Mouse (Mus musculus) lung, postnatal 10 days (tissue): Measurements from ENCODE around the gene Serpinb5.
"Not testable (repeated sequence)": the region's sequence is repeated elsewhere in the genome, so short reads cannot be mapped to it uniquely, and the experiment has no call there.

Experiments used
- DNase-seq: peaks from one replicate; pipeline ENCODE4 v3.0.0; 2021

Gene Serpinb5

DNA sequence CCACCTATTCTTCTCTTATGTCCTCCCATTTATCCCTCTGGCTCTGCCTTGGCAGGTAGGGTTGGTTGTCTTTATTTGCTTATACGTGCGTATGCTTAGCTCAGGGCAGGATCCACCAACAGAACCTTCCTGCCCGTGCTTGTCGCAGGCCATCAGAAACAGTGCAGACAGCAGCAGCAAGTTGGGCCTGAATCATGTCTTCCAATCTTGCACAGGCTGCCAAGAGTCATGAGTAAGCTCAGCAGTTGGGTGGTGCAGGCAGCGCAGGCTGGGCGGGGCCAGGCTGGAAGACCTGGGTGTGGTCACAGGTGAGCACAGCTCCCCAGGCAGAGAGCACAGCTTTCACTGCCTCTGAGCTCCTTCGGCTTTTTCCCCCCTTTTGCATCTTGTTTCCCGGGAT lies at the start of gene Serpinb5:
TSS of gene Serpinb5 (plus strand) at position 327 of the 400 bp plus-strand sequence.
- DNase-seq: no peak

GRCm38 (mm10) chr1:106814864-106815263 lies 46.1 kb upstream of the Serpinb5 start:
- no peak for DNase-seq

GRCm38 (mm10) chr1:106815265-106815664 lies 45.7 kb upstream of the Serpinb5 start:
- DNase-seq: no peak

DNA sequence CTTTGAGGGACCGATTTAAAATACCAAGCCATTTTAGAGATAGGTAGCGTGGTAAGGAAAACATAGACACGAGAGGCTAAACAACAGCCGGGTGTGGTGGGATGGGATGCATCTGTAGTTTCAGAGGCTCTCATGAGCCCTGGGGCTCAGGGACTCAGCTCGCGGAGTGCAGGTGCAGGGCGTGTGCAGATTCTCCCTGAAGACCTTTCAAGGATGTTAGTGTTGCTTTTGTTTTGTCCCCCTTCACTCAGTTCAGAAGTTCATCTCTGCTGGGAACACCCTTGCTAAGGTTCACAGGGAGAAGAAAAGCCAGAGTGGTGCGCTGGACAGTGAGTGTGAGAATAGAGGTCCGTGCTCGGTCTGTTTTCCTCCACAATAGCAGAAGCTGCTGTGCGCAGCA lies 44.2 kb upstream of the Serpinb5 start:
- no peak for DNase-seq

- DNase-seq: peak; percentile 15
These were observed 42.6 kb upstream of the Serpinb5 start for GRCm38 (mm10) chr1:106818323-106818722.

DNA sequence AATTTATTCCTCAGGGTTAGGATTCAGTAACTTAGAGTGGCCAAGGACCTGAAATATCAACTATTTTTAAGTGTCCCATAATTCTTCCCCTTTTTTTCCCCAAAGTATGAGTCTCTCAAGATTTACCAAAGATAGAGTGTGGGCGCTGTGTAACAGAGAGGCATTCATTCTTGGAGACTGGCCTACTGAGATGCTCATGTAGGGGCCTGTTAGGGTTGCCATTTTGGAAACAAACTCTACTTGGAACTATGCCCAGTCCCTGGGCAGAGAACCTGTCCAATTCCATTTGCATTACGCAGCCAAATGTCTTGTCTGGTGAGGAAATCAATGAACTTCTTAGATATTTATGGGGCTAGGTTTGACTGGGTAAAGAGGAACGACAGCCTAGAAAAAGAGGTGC lies 38.7 kb upstream of the Serpinb5 start:
- no peak for DNase-seq

DNA sequence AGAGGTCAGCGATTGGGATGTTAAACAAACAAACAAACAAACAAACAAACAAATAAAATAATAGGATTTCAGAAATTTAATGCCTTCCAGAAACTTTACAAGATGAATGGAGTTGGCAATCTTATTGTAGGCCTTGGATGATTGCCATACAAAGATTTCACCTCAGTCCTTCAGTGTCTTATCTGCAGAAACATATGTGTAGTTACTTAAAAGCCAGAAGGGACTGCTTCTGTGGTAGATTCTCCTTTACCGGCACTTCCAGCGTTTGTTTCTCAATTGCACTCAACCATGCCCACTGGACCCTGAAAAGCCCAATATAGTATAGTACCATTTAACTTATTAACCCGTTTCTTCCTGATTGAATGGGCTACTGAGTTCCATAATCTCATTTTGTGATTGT lies 32.2 kb upstream of the Serpinb5 start:
- DNase-seq: no peak

- no peak for DNase-seq
These were observed 4.6 kb downstream of the Serpinb5 start for GRCm38 (mm10) chr1:106865543-106865942.

GRCm38 (mm10) chr1:106866029-106866428 lies 5.1 kb downstream of the Serpinb5 start:
- no peak for DNase-seq

DNA sequence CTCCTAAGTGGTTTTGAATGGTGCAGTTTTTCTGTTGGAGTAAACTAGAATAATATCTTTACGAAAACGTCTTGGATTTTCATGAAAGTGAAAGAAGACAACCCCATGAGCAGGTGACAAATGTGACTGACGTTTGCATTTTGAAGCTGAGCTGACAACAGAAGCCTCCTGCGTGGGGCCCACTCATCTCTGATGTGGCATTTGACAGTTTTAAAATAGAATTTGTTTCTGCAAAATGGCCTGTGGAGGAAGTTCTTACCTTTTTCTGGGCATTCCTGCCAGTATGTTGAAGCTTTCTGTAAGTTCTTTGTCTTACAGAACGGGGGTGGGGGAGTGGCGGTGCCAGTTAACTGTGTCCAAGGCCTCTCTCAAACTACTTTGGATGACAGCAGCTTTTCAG lies 5.8 kb downstream of the Serpinb5 start:
- no peak for DNase-seq

DNA sequence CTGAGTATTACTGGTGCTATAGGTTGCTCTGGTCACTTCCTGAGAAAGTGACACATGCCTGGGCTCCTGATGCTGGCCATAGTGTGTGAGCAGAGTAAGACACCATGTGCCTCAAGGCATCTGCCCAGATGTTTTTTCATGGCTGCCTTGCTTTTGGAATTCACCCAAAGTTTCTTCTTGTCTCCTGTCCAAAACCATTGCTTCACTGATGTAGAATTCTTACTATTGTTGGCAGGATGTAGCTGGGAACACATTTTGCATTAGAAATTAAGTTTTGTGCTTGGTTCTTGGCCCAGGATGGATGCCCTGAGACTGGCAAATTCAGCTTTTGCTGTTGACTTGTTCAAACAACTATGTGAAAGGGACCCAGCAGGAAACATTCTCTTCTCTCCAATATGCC lies 9.0 kb downstream of the Serpinb5 start:
- peak; percentile 27 for DNase-seq

- DNase-seq: peak; percentile 23
These were observed 14.4 kb downstream of the Serpinb5 start for GRCm38 (mm10) chr1:106875193-106875886.

- no peak for DNase-seq
These were observed 15.2 kb downstream of the Serpinb5 start for GRCm38 (mm10) chr1:106876147-106876546.

DNA sequence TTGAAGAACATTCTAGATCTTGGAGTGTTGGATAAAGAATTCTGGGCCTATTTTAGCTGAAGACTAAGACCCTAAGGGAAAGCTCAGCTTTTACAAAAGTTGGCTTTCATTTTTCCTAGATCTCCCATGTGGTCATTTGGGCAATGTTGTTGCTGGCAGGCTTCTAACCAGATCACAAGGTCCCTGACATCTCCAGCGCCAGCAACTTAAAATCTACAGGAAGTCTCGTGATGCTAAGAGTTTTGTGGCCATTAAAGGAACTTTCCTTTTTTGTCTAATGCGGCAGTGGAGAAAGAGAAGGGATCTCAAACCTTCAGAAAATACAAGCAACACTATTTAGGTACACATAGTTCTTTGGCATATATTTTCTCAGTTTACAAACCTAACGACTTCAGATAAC lies 21.8 kb downstream of the Serpinb5 start:
- no peak for DNase-seq

- no peak for DNase-seq
These were observed 22.4 kb downstream of the Serpinb5 start for GRCm38 (mm10) chr1:106883369-106883768.

- peak; percentile 15 for DNase-seq
These were observed 22.8 kb downstream of the Serpinb5 start for GRCm38 (mm10) chr1:106883812-106884211.

DNA sequence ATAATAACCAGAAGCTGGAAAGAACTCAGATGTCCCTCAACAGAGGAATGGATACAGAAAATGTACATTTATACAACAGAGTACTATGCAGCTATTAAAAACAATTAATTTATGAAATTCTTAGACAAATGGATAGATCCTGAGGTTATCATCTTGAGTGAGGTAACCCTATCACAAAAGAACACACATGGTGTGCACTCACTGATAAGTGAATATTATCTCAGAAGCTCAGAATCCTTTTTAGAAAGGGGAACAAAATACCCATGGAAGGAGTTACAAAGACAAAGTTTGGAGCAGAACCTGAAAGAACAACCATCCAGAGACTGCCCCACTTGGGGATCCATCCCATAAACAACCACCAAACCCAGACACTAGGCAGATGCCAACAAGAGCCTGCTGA lies 34.2 kb downstream of the Serpinb5 start:
- not testable (repeated sequence) for DNase-seq

- peak; percentile 15 for DNase-seq
These were observed 40.4 kb downstream of the Serpinb5 start for GRCm38 (mm10) chr1:106901406-106901805.

DNA sequence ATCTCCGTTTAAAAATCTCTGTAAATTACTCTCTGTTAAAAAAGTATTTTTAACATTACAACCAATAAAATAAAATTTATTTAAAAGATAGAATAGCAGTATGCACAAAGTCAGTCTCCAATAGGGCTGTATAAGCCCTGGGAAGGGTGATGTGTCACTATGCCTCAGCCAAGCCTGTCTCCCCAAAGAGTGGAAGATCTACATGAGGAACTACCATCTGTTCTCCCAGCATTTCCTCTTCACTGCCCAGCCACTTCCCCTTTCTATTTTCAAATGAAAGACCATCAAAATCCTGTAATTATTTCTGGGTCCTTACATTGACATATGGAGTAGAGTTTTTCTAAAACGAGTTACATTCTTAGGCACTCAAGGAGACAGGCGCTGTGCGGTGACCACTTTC lies 71.0 kb downstream of the Serpinb5 start:
- no peak for DNase-seq
